Mouse (Mus musculus): Measurements from ENCODE around the gene Coq10b. TPM values are rescaled to one million over a fixed set of nuclear protein-coding genes. Genes with fewer than 3 reads are reported as not detected.
"Not testable (repeated sequence)": the region's sequence is repeated elsewhere in the genome, so short reads cannot be mapped to it uniquely, and the experiment has no call there.

The Coq10b gene
- polyA plus RNA-seq, 1 experiment from 2014 or later, result 22.9 TPM

DNA sequence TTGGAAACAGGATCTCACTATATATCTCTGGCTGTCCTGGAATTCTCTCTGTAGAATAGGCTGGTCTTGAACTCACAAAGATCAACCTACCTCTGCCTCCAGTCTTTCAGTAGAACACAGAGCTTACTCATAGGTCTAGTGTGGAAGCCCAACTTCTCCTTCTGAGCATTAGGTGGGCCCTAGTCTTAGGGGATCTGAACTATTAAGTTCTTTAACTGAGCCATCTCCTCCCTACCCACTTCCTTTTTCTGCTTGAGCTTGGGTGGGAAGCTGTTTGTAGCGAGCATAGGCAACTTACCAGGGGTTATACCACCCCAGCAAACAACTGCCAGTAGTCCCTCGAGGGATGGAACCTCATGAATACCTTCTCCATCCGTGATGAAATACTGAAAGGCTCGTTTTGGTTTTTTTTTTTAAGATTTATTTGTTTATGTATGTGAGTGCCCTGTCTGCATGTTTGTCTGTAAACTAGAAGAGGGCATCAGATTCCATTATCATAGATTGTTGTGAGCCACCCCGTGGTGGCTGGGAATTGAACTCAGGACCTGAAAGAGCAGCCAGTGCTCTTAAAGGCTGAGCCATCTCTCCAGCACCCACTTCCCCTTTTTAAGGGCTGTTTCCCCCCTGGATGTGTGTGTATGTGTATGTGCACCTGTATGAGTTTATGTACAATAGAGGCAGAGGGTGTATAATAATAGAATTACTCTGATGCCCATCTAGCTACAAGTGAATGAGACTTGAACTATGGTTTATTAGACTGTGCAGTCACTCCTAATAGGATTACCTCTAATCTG lies 2.9 kb downstream of the Coq10b start:
- ATAC-seq (ENCODE audit: insufficient read depth), result no peak
- WGBS, result 77% methylated on average over 5 of the region's 5 CpGs

DNA sequence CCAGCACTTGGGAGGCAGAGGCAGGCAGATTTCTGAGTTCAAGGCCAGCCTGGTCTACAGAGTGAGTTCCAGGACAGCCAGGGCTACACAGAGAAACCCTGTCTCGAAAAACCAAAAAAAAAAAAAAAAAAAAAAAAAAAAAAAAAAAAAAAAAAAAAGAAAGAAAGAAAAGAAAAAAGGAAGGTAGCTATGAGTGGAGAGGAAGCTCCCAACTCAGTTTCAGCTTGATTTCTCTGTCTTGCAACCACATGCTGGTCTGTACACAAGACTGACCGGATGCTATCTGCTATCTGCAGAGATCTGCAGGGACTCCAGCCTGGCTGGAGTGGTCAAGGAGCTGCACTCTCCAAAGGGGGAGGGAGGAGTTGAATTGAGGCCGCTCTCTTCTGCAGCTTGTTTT lies 5.8 kb downstream of the Coq10b start:
- H3K4me3 ChIP-seq (ENCODE audit: low read depth, low read length); H3K36me3 ChIP-seq (ENCODE audit: insufficient read depth); ATAC-seq (ENCODE audit: insufficient read depth); H3K9me3 ChIP-seq (ENCODE audit: low read depth, low read length); H3K4me1 ChIP-seq (ENCODE audit: insufficient read depth); H3K27me3 ChIP-seq (ENCODE audit: insufficient read depth, low read length); H3K27ac ChIP-seq (ENCODE audit: low read depth); H3K4me2 ChIP-seq; H3K9ac ChIP-seq; DNase-seq: not testable (repeated sequence)
- 83% methylated on average over 2 of the region's 3 CpGs for WGBS

More for the DNA sequence above, 2.9 kb downstream of the Coq10b start:
- DNase-seq, result no peak
- peaks cover 5% of the 10 kb centered on the region; the same call in 1 of the 2 replicates for H3K4me1 ChIP-seq (ENCODE audit: insufficient read depth)
- H3K4me3 ChIP-seq (ENCODE audit: low read depth, low read length), result no peak overlapping the region
- no peaks in the 10 kb centered on the region for H3K27me3 ChIP-seq (ENCODE audit: insufficient read depth, low read length)
- no peaks in the 10 kb centered on the region for H3K9me3 ChIP-seq (ENCODE audit: low read depth, low read length)
- no peak overlapping the region for H3K4me2 ChIP-seq
- TF ChIP-seq CTCF (IDR thresholded peaks at IDR 0.05; ENCODE audit: low read depth), result no peak
- no peak overlapping the region for H3K27ac ChIP-seq (ENCODE audit: low read depth)
- peaks cover 5% of the 10 kb centered on the region; the same call in 1 of the 2 replicates for H3K36me3 ChIP-seq (ENCODE audit: insufficient read depth)
- H3K9ac ChIP-seq, result no peak overlapping the region

DNA sequence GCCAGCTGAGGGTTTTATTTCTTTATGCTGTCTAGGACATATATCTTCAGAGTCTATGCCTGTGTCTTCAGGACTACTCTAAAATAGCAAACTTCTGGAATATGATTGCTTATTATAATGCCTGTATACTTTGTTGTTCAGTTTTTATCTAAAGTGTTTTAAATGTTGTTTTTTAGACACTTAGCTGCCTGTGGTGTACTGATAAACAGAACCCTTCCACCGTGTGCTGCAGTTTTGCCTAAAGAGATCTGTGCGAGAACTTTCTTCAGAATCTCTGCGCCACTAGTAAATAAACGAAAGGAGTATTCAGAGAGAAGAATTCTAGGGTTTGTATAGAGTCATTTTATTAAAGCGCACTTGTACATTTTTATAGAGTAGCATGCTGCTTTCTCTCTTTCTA lies 8.5 kb downstream of the Coq10b start:
- no peak for TF ChIP-seq CTCF (IDR thresholded peaks at IDR 0.05; ENCODE audit: low read depth)
- 86% methylated on average over 5 of the region's 5 CpGs for WGBS
- H3K4me2 ChIP-seq, result no peak overlapping the region
- no peak overlapping the region for H3K27ac ChIP-seq (ENCODE audit: low read depth)
- H3K36me3 ChIP-seq (ENCODE audit: insufficient read depth), result peaks cover 23% of the 10 kb centered on the region
- ATAC-seq (ENCODE audit: insufficient read depth), result no peak
- no peaks in the 10 kb centered on the region for H3K27me3 ChIP-seq (ENCODE audit: insufficient read depth, low read length)
- no peak overlapping the region for H3K4me3 ChIP-seq (ENCODE audit: low read depth, low read length)
- H3K9ac ChIP-seq, result no peak overlapping the region
- DNase-seq, result no peak
- H3K9me3 ChIP-seq (ENCODE audit: low read depth, low read length), result no peaks in the 10 kb centered on the region
- H3K4me1 ChIP-seq (ENCODE audit: insufficient read depth), result no peaks in the 10 kb centered on the region

DNA sequence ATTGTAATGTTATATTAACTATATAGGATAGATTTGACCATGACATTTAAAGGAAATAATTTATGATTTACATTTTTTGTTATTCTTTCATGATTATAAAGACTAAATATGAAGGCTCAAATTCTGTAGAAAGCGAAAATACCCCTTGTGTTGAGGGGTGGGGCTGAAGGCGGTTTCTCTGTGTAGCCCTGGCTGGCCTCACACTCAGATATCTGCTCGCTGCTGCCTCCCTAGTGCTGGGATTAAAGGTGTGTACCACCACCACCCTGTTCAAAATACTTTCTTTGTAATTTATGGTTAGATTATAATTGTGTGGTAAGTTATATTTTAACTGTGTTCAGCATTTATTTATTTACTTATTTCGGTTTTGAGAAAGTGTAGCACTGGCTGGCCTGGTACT lies 9.2 kb downstream of the Coq10b start:
- H3K9me3 ChIP-seq (ENCODE audit: low read depth, low read length), result no peaks in the 10 kb centered on the region
- H3K9ac ChIP-seq, result no peak overlapping the region
- H3K4me2 ChIP-seq, result no peak overlapping the region
- no peaks in the 10 kb centered on the region for H3K4me1 ChIP-seq (ENCODE audit: insufficient read depth)
- H3K4me3 ChIP-seq (ENCODE audit: low read depth, low read length), result no peak overlapping the region
- H3K36me3 ChIP-seq (ENCODE audit: insufficient read depth), result peaks cover 29% of the 10 kb centered on the region
- H3K27me3 ChIP-seq (ENCODE audit: insufficient read depth, low read length), result no peaks in the 10 kb centered on the region
- DNase-seq (no peak), ATAC-seq (ENCODE audit: insufficient read depth) (no peak)
- 87% methylated on average over 4 of the region's 4 CpGs for WGBS
- TF ChIP-seq CTCF (IDR thresholded peaks at IDR 0.05; ENCODE audit: low read depth), result no peak
- H3K27ac ChIP-seq (ENCODE audit: low read depth), result no peak overlapping the region

DNA sequence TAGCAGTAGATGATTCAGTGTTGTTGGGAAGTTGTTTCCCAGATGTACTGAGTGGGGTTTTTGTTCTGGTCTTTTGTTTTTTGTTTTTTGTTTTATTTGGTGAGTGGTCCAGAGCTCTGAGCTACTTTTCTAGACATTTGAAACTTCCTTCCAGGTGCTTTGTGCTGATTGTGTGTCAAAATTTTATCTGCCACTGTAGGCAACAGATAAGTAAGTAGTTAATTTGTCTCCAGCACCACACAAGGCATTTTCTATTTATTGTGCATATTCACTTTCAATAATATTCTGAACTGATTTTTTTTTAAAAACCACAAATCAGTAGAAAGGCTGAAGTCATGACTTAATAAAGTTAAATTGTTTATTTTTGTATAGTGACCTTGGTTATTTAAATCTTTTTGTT lies 19.8 kb downstream of the Coq10b start:
- H3K9ac ChIP-seq; DNase-seq; H3K27ac ChIP-seq (ENCODE audit: low read depth); H3K4me3 ChIP-seq (ENCODE audit: low read depth, low read length); ATAC-seq (ENCODE audit: insufficient read depth); H3K27me3 ChIP-seq (ENCODE audit: insufficient read depth, low read length); H3K4me2 ChIP-seq; H3K9me3 ChIP-seq (ENCODE audit: low read depth, low read length); H3K4me1 ChIP-seq (ENCODE audit: insufficient read depth): not testable (repeated sequence)
- peaks cover 36% of the 10 kb centered on the region for H3K36me3 ChIP-seq (ENCODE audit: insufficient read depth)

DNA sequence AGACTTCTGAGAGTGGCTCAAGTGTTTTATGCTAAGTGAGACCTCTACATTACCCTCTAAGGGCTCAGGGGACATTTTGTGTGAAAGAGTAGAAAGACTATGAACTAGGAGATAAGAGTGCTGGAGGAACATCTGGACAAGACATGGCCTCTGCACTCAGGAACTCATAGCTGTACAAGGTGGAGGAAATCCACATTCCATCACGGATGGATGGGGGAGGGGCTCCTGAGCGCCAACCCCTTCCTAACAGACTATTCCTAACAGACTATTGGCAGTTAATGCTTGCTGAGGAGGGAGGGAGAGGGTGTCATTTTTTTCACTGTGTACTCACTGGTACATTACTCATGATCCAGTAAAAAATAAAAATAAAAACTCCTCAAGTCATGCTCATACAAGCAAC lies 22.2 kb downstream of the Coq10b start:
- ATAC-seq (ENCODE audit: insufficient read depth) (no peak), DNase-seq (no peak)
- Histone ChIP-seq H3K4me1 (ENCODE audit: insufficient read depth) (no peaks in the 10 kb centered on the region), H3K4me2 (no peak overlapping the region), H3K4me3 (ENCODE audit: low read depth, low read length) (no peak overlapping the region), H3K27me3 (ENCODE audit: insufficient read depth, low read length) (no peaks in the 10 kb centered on the region), H3K27ac (ENCODE audit: low read depth) (no peak overlapping the region), H3K9me3 (ENCODE audit: low read depth, low read length) (no peaks in the 10 kb centered on the region), H3K36me3 (ENCODE audit: insufficient read depth) (peaks cover 41% of the 10 kb centered on the region), H3K9ac (no peak overlapping the region)
- no peak for TF ChIP-seq CTCF (IDR thresholded peaks at IDR 0.05; ENCODE audit: low read depth)
- 30% methylated on average over 2 of the region's 2 CpGs for WGBS

DNA sequence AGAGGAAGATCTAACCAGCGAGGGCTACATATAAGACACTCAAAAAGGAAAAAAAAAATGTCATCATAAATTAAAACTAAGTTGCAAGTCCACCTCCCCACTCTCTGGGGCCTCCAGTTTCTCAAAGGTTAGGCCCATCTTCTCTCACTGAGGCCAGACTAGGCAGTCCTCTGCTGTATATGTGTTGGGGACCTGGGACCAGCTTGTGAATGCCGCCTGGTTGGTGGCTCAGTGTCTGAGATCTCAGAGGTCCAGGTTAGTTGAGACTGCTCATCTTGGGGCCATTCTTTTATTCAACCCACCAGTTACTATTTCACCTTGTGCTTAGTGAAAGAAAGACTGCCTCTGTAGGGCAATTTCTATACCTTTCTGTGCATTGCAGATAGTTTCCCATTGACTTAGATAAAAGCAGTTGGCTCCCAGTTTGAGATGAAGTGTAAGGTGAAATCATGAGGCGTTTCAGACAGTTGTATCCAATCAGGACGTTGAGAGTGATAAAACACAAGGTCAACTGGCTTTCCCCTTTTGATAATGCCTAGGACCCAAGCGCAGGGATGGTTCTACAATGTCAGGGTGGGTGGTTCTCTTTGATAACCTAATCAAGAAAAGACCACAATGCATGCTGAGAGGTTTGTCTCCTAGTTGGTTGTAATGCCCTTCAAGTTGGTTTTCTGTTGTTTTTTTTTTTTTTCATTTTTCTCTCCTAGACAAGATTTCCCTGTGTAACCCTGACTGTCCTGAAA lies 23.3 kb downstream of the Coq10b start:
- Histone ChIP-seq H3K36me3 (ENCODE audit: insufficient read depth) (peaks cover 52% of the 10 kb centered on the region), H3K9me3 (ENCODE audit: low read depth, low read length) (no peaks in the 10 kb centered on the region), H3K4me2 (no peak overlapping the region), H3K9ac (no peak overlapping the region), H3K27ac (ENCODE audit: low read depth) (no peak overlapping the region), H3K4me3 (ENCODE audit: low read depth, low read length) (no peak overlapping the region), H3K4me1 (ENCODE audit: insufficient read depth) (no peaks in the 10 kb centered on the region), H3K27me3 (ENCODE audit: insufficient read depth, low read length) (no peaks in the 10 kb centered on the region)
- WGBS, result 57% methylated on average over 5 of the region's 5 CpGs
- no peak for DNase-seq
- TF ChIP-seq CTCF (IDR thresholded peaks at IDR 0.05; ENCODE audit: low read depth), result no peak
- no peak for ATAC-seq (ENCODE audit: insufficient read depth)

Data from lung, embryonic 14.5 days (tissue).